Mouse (Mus musculus): ENCODE measurements around the gene Zc3h7b.
A peak's percentile ranks its signal among the peaks of the same experiment; 100 is the strongest.
"Not testable (repeated sequence)": the region's sequence is repeated elsewhere in the genome, so short reads cannot be mapped to it uniquely, and the experiment has no call there.

Zc3h7b gene

GRCm38 (mm10) chr15:81739924-81740323 lies 4.9 kb upstream of the Zc3h7b start:
- DNase-seq (ENCODE audit: low spot score): peak; percentile 40

DNA sequence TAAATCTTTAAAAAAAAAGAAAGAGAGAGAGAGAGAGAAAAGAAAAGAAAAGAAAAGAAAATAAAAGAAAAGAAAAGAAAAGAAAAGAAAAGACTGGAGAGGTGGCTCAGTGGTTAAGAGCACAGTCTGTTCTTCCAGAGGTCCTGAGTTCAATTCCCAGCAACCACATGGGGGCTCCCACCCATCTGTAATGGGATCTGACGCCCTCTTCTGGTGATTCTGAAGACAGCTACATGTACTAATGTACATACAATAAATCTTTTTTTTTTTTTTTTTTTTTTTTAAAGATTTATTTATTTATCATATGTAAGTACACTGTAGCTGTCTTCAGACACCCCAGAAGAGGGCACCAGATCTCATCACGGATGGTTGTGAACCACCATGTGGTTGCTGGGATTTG lies 2.5 kb upstream of the Zc3h7b start:
- not testable (repeated sequence) for DNase-seq (ENCODE audit: low spot score)

DNA sequence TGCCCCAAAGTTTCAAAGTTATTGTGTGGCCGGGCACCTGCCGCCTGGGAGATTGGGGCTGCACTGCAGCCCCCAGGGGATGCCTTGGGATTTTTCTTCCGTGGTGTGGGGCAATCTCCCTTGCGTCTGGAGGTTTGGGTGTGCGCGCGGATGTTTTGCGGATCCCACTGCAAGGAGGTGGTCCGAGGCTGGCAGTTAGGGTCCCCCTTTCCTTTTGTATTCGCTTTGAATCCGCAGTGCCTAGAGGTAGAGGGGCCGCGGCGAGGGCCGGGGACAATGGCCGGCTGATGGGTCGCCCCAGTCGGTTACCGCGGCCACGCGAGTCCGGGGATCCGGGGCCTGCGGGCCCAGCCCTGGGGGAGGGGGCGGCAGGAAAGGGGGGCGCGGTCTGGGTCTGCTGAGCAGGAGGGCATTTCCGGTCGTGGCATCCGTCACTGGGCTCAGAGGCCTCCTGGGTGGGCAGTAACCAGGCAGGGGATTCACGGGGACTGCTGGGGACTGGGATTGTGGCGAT lies 801 bp downstream of the Zc3h7b start:
- peak; percentile 81 for DNase-seq (ENCODE audit: low spot score)

GRCm38 (mm10) chr15:81749742-81750141 lies 4.9 kb downstream of the Zc3h7b start:
- DNase-seq (ENCODE audit: low spot score): peak; percentile 51

GRCm38 (mm10) chr15:81753669-81754068 lies 8.8 kb downstream of the Zc3h7b start:
- DNase-seq (ENCODE audit: low spot score): no peak

- DNase-seq (ENCODE audit: low spot score): no peak
Observed at GRCm38 (mm10) chr15:81758701-81759100, 13.8 kb downstream of the Zc3h7b start.

DNA sequence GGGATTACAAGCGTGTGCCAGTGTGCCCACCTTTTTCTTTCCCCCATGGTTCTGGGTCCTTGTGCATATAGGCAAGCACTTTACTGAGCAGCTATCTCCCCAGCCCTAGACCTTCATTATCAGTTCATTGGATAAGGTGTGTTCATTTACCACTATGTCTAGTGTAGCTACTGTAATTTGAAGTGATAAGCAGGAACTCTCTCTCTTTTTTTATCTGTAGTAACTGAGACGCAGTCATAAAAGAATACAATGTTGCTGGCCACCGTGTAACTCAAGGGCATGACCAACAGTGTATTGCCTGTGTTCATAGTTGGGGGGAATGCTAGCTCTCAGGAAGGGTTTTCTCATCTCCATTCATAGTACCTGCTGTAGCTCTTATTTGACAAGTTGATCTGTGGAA lies 14.7 kb downstream of the Zc3h7b start:
- DNase-seq (ENCODE audit: low spot score): no peak

DNA sequence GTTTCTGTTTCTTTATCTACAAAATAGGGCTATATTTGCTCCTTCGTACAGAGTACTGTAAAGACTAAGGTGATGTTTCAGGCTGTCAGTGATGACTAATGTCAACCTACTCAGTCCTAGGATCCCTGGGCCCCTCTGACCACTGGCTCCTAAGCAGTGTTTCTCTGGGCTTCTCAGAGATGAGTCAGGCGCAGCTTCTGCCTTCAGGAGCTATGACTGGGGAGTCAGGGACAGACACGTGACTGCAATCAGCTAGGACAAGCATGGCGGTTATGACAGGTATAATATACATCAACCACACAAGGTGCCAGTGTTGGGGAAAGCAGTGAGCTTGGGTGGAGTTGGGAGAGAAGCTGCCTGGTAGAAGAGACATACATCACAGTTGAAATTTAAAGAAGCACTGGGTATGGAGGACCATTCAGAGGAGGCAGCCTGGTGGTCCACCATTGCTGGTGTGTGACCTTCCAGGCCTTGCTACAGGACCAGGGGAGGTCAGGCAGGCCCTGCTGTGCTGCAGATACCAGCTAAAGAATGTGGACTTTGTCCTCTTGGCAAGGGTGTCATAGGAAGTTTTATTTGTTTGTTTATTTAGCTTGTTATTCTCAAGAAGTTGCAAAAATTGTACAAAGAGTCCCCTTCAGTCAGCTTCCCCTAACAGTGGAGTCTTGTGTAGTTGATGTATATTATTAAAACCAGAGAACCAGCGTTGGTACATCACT lies 15.7 kb downstream of the Zc3h7b start:
- no peak for DNase-seq (ENCODE audit: low spot score)

GRCm38 (mm10) chr15:81761381-81761780 lies 16.5 kb downstream of the Zc3h7b start:
- peak; percentile 47 for DNase-seq (ENCODE audit: low spot score)

DNA sequence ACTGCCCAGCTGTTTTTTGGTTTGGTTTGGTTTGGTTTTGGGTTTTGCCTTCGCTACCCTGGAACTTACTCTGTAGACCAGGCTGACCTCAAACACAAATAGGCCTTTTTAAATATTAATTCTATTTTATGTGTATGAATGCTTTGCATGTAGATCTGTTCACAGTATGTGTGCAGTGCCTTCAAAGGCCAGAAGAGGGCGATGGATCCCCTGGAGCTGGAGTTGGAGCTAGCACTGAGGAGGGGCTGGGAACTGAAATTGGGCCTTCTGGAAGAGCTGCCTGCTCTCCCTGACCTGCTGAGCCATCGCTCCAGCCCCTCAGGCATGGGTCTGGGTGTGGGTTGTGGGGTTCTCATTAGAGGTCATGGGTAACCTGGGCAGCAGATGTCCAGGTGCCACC lies 17.1 kb downstream of the Zc3h7b start:
- DNase-seq (ENCODE audit: low spot score): no peak

- DNase-seq (ENCODE audit: low spot score): no peak
Observed at GRCm38 (mm10) chr15:81764573-81764972, 19.7 kb downstream of the Zc3h7b start.

GRCm38 (mm10) chr15:81765651-81766050 lies 20.8 kb downstream of the Zc3h7b start:
- no peak for DNase-seq (ENCODE audit: low spot score)

GRCm38 (mm10) chr15:81766439-81766838 lies 21.6 kb downstream of the Zc3h7b start:
- no peak for DNase-seq (ENCODE audit: low spot score)

DNA sequence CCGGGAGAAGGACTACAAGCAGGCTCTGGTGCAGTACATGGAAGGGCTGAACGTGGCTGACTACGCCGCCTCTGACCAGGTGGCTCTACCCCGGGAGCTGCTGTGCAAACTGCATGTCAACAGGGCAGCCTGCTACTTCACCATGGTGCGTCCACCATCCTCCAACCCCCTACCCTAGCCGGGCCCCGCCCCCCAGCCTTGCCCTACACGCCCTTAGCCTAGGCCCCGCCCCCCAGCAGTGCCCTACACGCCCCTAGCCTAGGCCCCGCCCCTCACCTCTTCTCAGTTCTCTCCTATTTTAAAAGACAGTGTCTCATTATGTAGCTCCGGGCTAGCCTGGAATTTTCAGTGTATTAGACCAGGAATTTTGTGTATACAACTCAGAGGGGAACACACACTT lies 24.2 kb downstream of the Zc3h7b start:
- DNase-seq (ENCODE audit: low spot score): peak; percentile 37

DNA sequence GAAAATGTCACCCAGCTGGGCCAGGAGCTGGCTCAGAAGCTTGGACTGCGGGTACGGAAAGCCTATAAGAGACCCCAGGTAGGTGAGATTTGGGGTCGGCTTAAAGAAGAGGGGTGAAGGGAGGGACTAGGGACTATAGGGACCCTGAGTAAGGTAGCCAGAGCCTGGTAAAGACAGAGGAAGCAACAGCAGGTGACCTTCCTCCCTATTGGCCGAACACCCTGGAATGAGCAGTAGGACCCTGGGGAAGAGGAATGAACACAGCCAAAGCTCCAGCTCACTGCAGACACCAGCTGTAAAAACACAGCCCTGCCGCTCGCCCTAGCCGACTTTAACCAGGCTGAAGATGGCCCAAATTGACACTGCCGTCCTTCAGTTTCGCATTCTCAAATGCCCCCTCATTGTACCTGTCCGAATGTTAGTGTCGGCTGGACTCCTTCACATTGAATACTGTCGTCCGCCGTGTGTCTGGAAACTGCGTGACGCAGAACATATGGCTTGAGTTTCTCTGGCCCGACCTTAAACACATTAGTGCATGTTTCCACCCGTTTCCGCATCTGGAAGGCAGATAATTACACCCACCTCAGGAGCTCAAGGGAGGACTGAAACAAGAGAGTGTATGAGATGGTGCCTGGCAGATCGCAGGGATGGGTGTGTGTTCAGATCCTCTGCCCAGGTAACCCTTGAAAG lies 27.7 kb downstream of the Zc3h7b start:
- peak; percentile 34 for DNase-seq (ENCODE audit: low spot score)

GRCm38 (mm10) chr15:81774505-81775171 lies 29.8 kb downstream of the Zc3h7b start:
- DNase-seq (ENCODE audit: low spot score): no peak

- DNase-seq (ENCODE audit: low spot score): no peak
Observed at GRCm38 (mm10) chr15:81776631-81777422, 32.0 kb downstream of the Zc3h7b start.

GRCm38 (mm10) chr15:81781816-81782215 lies 37.0 kb downstream of the Zc3h7b start:
- no peak for DNase-seq (ENCODE audit: low spot score)

DNA sequence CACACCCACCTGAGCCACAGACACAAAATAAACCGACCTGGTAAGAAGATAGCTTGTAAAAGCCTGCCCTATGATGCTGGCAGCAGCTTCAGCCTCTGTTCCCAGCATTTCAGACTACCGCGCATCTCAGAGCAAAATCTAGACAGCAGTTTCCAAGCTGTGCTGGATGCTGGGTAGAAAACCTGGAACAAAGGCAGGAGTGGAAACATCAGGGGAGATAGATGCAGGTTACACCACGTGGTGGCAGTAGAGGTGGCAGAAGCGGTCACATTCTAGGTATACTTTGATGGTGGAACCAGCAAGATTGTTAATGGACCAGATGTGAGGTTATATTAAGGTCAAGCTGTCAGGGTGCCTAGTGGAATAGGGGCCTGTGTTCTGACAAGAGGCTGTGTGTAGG lies 39.9 kb downstream of the Zc3h7b start:
- peak; percentile 23 for DNase-seq (ENCODE audit: low spot score)

DNA sequence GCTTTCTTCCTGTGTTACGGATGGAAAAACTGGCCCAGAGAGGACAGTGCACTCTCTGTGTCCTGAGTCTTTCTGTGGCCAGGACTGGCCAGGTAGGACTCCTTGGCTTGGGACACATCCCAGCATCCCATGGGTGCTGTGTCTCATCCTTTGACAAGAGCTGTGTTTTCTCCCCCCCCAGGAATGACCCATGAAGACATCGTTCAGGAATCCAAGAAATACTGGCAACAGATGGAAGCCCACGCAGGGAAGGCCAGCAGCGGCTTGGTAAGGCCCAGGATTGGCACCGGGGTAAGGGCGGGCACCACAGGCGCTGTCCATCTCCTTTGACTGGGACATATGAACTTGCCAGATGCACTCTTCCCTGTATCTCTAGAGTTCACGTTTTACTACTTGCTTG lies 40.8 kb downstream of the Zc3h7b start:
- no peak for DNase-seq (ENCODE audit: low spot score)

- no peak for DNase-seq (ENCODE audit: low spot score)
Observed at GRCm38 (mm10) chr15:81787525-81787924, 42.7 kb downstream of the Zc3h7b start.

DNA sequence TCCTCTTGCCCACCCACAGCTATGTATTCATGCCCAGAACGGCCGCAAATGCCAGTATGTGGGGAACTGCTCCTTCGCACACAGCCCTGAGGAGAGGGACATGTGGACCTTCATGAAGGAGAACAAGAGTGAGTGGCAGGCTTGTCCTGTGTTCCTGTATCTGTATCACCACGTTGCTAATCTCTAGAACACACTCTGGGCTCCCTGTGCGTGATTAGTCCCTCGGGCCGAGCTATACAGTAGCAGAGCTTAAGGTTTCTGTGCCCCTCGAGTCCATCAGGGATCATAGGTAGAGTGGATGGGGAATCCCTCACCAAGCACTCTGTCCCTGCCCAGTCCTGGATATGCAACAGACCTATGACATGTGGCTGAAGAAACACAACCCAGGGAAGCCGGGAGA lies 47.6 kb downstream of the Zc3h7b start:
- DNase-seq (ENCODE audit: low spot score): no peak
